Mouse (Mus musculus) heart, adult 2 months (tissue): ENCODE measurements around the gene Olfr248.

Experiments
- CTCF ChIP-seq: fragments of 200-600 bp; IDR thresholded peaks from 2 replicates; pipeline ENCODE4 v1.8.1; 2022; ENCODE audit warnings: antibody characterized with exemption, mild to moderate bottlenecking, moderate library complexity
- POLR2A ChIP-seq: fragments of 200-500 bp; IDR thresholded peaks from 2 replicates; pipeline ENCODE4 v1.6.1; 2011; ENCODE audit warnings: mild to moderate bottlenecking, low read depth, low read length, control low read depth; ENCODE audit not compliant: insufficient read depth

GRCm38 (mm10) chr1:174423764-174424163 is 32.9 kb downstream of the Olfr248 start, which contains the start of gene Olfr414:
- no peak for TF ChIP-seq CTCF
- no peak for TF ChIP-seq POLR2A
